Mouse (Mus musculus) layer of hippocampus, adult 11-12 months (tissue): ENCODE measurements around the gene Tmigd3.
"Not testable (repeated sequence)": the region's sequence is repeated elsewhere in the genome, so short reads cannot be mapped to it uniquely, and the experiment has no call there.

ENCODE experiments used
- DNase-seq: peaks from one replicate; pipeline ENCODE4 v3.0.0; 2022; ENCODE audit warnings: low spot score

Tmigd3 gene

DNA sequence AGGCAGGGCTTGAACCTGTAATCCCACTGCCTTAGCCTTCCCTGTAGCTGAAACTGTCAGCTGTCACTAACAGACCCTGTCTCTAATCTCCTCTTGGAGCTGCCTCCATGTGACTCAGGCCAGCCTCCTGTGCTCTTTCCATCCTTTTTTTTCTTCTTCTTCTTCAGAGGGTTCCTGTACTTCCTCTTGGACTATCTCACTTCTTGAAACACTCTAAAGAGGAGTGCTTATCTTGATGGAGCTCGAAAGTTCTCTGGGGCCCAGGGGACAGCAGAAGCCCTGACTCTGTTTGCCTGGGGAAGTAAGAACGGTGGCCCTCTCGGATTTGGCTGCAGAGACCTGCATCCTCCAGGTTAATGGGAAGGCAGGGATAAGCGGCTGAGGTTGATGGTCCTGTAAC is 33.5 kb downstream of the Tmigd3 start:
- no peak for DNase-seq

DNA sequence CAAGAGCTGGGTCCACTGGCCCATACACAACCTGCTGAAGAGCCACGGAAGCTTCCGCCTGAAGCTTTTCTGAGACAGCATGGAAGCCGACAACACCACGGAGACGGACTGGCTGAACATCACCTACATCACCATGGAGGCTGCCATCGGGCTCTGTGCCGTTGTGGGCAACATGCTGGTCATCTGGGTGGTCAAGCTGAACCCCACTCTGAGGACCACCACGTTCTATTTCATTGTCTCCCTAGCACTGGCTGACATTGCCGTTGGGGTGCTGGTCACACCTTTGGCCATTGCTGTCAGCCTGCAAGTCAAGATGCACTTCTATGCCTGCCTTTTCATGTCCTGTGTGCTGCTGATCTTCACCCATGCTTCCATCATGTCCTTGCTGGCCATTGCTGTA is 34.0 kb downstream of the Tmigd3 start:
- no peak for DNase-seq

DNA sequence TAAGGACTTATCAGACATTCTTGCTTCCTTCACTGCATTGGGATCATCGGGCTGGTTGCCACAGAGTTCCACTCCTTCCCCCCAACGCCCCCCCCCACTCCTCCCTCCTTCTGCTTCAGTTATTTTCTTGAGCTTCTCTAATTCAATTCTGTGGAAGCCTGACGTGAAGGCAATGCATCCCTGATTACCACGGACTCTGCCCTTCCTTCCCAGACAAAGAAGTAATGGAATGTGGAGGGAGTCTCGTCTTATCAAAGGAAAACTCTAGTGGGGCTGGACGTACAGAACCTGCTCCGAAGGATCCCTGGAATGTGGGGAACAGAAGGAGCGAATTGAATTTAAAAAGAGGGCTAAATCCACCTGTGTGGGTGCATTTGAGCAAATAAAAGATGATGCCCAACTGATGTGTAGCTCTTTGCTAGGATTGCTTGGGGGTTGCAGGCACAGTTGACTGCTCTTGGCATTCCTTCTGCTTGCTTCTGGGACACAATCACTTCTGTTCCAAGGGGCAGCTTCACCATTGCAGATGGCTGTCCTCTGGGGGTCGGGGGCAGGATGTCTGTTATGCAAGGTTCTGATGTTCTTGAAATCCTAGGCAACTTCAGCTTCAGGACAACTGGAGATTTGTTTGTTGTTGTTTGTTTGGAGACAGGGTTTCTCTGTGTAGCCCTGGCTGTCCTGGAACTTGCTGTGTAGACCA is 37.4 kb downstream of the Tmigd3 start:
- no peak for DNase-seq

DNA sequence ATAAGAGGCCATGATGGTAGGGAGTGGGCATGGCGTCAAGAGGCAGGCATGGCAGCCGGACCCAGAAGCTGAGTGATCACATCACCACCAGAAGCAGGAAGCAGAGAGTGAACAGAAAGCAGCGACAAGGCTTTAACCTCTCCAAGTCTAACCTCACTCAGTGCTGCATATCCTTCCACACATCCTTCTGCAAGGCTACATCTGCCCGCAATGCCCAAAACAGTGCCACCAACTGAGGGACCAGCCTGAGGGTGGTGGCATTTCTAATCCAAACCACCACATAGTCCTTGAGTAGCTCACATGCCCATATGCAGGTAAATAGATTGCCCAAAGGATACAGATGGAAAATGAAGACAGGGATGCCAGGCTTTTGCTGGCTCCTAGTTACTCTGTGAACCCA is 38.3 kb downstream of the Tmigd3 start:
- DNase-seq = no peak

DNA sequence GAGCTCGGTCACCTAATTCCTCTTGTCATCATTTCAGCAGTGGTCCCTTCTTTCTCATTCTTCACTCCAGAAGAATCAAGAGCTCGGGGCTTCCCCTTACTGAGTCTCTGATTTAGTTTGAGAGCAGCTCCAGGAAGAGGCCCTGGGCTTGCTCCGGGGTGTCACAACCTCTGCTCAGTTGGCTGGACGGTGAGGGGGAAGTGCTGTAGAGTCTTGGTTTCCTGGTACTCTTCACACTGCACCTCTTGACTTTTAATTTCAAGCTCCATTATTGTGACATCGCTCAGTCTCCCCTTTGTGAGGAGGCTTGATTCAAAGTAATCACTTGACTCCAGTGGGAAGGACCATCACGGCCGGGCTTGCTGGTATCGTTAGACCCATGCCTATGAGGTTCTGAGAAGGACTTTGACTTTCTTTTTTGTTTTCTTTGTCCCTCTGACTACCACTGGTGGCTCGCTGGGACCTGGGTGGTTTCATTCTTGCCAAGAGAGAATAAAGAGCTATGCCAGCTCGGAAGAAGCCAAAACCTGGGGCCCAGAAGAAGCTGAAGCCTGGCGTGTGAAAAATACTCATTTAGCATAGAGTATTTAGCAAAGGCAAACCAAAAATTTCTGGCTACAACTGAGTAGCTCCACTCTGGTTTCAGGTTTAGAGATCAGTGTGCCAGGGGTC is 40.0 kb downstream of the Tmigd3 start:
- DNase-seq = no peak

DNA sequence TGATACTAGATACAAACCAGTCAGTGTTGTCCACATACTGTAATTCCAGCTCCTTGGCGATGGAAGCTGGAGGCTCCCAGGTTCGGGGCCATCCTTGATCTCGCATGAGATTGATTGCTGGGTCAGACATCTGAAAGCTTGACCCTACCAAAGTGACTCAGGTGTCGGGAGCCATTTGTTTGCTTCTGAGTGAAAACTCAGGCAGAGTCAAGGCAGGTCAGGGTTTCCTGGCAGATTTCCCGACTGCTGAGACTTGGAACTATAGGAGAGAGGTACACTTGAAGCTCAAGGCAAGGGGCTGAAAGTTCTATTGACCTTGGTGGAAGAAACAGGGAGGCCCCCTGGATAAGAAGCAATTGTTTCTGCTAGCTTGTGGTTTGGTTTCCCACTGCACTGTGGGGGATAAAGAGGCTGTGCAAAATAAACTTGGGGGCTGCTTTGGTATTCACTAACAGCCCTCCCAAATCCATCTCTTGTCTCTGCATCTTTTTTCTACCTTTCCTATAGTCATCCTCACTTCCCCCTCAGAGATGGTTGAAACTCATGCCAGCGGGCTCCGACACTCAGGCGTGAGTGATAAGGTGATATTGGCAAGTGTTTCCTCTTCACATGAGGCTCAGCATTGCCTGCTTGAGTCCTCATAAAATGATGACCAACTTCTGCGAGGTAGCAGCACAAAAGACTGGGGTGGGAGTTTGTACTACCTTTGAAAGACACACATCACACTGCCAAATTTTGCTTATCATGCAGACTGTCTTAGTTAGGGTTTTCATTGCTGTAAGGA is 41.6 kb downstream of the Tmigd3 start:
- no peak for DNase-seq

DNA sequence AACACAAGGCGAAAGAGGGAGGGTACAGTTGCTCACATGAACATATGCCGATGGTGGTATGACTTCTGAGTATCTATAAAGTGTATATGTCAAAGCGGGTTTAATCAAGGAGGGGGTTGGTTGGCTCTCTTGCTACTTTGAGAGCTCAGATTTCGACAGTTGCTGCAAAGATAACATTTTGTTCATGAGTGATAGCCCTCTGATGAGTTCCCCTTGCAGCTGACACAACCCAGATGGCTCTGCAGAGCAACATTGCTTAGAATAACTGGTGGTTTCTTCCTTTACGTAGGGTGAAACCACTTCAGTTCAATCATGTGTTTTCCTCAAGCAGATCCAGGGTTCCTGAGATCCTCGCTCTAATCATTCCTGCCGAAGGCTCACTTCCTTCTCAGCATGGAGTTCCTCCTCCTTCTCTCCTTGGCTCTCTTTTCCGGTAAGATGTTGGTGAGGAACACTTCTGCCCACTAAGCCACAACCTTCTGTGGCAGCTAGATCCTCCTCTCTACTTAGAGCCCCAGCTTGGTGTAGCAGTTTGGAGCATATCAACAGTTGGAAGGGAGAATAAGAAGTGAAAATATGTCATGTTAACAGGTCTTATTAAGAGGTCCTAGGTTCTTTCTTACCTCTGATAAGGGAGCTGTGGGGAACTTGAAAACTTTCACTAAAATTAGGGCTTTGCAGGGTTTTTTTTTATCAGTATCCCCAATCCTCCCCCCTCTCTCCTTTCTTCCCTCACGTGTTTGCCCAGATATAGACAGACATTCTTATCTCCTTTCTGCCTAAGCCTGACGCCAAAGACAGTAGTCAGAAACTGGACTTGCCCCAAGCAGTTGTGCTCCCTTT is 43.4 kb downstream of the Tmigd3 start:
- peak; percentile 32 for DNase-seq

DNA sequence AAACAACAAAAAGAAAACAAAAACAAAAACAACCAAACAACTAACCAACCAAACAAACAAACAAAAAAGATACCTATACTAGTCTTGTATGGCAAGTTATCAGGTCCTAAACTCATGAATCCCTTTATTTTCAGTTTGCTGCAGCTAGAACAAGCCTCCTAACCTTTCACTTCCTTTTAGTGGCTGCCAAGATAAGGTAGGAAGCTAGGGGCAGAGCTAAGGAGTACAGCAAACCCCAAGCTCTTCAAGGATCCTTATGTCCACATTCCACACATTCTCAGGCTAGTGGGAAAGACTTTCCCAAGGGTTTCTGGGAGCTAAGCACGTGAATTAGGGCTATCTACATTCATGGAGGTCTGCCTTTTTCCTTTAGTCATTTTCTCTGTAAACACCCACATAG is 44.6 kb downstream of the Tmigd3 start:
- no peak for DNase-seq

DNA sequence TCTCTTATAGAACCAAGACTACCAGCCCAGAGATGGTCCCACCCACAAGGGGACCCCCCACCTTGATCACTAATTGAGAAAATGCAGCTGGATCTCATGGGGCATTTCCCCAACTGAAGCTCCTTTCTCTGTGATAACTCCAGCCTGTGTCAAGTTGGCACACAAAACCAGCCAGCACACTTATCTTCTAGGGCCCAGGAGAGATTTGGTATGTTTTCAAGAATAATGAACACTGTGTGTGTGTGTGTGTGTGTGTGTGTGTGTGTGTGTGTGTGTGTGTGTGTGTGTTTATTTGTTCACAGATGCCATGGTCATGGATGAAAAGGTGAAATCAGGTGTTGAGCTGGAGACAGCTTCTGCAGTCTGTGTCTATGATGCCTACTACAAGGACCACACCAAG is 45.8 kb downstream of the Tmigd3 start:
- not testable (repeated sequence) for DNase-seq

DNA sequence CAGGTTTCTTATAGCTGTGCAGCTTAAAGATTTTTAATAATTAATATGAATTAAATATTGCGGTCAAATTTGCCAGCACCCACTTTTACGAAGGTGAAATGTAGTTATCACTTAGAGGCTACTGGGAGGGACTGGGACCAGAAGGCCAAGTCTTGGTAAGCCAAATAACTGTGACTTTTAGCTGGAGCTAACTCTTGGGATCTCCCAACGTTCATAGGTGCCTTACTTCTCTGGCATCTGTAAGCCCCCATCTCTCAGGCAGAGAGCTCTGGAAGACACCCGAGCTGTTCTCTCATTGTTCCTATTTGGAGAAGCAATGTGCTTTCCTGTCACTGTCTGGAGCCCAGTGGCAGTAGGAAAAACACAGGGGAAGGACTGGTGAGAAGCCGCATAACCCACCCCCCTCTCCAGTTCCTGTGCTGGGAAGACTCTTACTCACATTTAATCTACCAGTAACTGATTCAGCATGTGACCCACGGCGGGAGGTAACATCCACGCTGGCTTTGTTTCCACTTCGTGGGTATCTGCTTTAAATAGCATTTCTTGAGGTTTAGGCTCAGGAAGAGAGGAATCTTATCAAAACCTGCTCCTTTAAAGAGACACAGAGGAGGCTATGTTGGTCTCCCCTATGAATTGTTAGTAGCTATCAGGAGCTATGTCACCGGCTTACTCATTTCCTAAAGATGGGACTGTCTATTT is 47.1 kb downstream of the Tmigd3 start:
- DNase-seq = no peak

DNA sequence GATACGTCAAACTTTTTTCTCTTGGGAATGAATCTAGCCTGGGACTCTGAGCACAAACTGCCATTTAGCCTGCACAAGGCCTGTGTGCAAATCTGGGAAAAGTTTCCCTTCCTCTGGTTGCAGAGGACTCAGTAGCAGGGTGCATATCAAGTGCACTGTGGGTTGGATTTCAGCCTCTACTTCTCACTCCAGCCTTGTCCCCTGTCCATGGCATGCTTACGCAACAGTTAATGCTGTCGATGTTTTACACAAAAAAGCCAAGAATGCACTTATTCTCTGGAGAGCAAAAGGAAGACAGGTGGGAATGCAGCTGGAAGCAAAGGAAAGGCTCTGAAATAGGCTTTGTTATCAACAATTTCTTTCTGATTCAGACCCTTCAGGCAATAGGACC is 47.6 kb downstream of the Tmigd3 start:
- DNase-seq = no peak

DNA sequence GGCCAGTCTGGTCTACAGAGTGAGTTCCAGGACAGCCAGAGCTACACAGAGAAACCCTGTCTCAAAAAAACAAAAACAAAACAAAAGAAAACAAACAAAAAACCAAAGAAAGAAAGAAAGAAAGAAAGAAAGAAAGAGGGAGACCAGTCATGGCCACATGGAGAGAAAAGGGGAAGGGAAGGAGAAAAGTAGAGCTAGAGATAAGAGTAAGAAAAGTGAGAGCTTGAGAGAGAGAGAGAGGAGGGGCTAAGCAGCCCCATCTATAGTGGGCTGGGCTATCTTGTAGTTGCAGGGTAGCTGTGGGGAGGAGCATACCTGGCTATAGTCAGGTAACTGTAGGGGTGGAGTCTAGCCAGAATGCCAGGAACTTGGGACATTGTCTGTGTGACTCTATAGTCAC is 50.0 kb downstream of the Tmigd3 start:
- DNase-seq = not testable (repeated sequence)

DNA sequence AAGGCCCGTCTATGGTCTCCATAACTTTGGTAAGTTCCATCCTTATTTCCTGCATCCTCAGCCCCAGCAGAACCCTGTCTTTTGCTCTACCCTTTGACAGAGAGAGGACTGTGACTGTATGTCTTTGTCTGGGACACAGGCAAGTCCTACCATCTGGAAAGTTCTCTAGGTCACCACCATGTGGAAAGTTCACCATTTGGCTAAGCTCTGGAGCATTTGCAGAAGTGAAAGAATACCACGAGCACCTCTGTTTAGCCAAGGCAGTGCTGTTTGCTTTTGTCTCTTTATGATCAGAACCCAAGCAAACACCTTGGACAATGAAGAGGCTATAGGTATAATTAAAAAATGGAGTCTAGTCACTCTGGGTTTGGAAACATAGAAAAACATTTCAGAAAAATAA is 51.3 kb downstream of the Tmigd3 start:
- no peak for DNase-seq

DNA sequence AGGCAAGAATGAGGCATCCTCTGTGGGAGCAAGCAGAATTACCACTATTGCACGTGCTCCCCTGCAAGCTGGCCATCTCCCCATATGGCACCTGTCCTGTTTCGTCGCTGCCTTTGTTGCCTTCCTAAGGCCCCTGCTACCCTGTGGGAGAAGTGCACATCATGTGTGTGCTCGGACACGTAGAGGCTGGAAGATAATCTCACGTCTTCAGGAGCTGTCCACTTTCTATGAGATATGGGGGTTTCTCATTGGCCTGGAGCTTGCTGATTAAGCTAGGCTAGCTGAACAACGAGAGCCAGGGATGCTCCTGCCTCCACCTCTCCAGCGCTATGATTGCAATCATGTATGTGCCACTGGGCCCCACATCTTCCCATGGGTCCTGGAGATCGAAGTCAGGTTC is 53.9 kb downstream of the Tmigd3 start:
- DNase-seq = no peak

DNA sequence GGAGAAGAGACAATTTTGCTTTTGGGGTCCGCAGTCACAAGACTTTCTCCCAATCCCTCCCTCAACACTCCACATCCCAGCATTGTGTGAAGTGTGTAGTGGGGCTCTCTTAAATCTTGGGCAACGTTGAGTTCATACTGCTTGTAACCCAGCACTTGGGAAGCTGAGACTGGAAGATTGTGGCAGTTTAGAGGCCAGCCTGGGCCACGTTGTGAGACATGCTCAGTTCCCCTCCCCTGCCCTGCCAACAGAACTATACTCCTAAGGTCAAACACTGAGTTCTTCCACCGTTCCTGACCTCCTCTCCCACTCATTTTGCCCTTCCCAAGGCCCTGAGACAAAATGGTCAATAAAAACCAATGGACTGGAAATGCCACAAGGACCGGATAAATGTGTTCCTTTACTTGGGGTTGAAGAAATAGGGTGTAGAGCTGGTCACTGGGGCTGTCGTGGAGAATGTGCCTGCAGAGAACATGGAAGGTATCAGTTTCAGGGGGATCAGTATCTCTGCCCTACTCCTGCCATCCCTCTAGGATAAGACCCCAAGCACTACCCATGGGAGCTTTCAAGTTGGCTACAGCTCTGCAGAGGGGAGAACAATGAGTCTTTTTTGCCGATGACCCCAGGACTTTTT is 57.0 kb downstream of the Tmigd3 start:
- DNase-seq = no peak

DNA sequence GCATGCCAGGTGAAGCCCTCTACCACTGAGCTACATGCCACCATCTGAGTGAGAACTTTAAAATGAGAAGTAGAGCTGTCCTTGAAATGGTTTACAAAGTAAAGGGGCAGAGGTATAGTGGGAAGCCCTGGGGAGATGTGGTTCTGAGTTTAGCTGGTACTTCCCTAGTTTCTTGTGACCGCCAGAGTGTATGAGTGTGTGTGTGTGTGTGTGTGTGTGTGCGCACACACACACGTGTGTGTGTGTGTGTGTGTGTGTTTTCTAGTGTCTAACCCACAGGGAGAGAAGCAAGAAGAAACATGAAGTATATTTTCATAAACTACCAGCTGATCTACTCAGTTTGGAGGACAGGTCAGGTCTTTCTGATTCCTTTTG is 57.5 kb downstream of the Tmigd3 start:
- no peak for DNase-seq

DNA sequence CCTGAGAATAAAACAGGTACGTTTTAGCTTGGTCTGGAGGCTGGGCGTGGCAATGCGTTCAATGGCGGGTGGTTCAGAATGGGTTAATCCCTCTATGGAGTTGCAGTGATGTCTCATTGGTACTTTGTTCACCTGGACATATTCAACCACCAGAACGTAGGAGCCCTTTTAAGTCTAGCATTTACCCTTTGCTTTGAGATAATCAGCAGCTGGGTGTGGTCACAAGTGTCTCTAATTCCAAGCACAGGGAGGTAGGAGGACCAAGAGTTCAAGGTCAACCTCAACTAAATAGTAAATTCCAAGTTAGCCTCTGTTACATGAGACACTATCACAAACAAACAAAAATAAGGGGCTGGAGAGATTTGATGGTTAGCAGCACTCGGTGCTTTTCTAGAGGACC is 58.1 kb downstream of the Tmigd3 start:
- no peak for DNase-seq

DNA sequence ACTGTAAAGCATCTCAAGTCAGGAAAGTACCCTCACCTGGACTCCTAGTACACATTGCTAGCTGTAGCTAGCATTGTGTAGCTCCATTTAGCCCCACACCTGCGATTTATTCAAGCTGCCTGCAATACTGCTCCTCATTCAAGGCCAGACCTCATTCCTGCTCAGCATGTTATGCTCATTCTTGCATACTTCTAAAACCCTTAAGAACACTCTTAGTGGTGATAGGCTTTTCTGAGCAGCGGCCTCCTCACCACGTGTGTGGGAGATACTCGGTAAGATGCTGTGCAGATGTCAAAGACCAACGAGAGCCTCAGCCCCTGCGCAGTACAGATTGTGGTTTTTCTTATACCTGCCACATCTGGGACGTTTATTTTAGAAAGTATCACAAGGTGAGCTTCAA is 59.1 kb downstream of the Tmigd3 start:
- no peak for DNase-seq

DNA sequence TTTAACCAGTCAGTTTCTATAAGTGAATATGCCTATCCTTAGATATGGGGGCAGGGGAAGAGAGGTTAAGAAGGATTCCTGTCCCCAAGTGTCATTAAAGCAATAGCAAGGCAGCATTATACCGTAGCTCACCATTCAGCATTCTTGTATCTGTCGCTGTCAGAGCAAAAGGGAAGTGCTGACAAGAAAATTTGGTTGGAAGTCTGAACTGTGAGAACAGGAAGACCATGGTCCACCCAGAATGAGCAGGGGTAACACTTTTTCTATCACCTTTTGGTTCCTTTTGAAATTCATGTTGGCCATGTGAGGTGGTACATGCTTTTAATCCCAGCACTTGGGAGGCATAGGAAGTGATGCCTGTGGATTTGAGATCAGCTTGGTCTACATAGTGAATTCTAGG is 60.4 kb downstream of the Tmigd3 start:
- no peak for DNase-seq

DNA sequence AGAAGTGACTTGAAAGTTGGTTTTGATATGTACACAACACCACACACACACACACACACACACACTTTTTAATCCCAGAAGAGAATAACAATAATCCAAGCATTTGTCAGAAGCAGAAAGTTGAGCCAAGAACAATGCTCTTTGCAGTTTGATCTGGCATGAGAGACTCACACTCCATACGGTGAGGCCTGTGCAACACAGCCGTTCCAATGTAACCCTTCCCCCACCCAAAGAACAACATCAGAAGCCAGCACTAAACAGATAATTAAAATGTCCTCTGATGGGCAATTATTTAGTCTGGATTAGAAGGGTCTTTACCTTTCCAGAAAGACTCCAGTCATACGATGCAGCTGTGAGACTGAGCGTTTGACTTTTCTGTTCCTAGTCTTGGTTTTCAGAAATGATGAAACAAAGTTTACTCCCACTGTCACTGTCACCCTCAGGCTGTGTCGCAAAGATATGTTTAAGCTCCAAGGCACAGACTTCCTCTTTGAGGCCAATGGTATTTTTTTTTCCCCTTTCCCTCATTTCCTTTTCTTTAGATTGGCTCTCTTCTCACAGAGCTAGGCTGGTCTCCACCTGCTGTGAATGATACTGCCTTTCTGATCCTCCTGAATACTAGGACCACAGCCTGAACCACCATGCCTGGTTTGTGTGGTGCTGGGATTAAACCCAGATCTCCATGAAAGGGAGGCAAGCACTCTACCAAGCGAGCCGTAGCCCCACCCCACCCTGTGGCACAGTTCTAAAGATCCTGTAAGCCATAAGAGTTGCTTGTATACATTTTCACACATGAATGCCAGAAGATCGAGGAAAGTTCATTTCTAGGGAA is 61.8 kb downstream of the Tmigd3 start, which contains the start of gene I830077J02Rik:
I830077J02Rik (minus strand) TSS at position 425 of the 832 bp plus-strand sequence.
- DNase-seq = no peak
